Mouse (Mus musculus) liver, adult 2 months (tissue): ENCODE measurements at regions not wholly inside any gene's neighbourhood (a gene's known extent, or its start where the extent isn't known, plus 50 kb on each side); places are given as distances from the start of the nearest gene placed in this dataset.

Experiments
- CTCF ChIP-seq: fragments of 200-500 bp; IDR thresholded peaks from 2 replicates; pipeline ENCODE4 v1.5.1; 2011; ENCODE audit warnings: low read depth, low read length, control low read depth
- POLR2A ChIP-seq: fragments of 200-500 bp; IDR thresholded peaks from 2 replicates; pipeline ENCODE4 v1.6.1; 2011; ENCODE audit warnings: low read length, control low read depth; ENCODE audit not compliant: insufficient read depth; ENCODE audit errors: extremely low read depth

- no peak for TF ChIP-seq POLR2A
- TF ChIP-seq CTCF = no peak
Observed at GRCm38 (mm10) chr9:92728864-92729263, 186.8 kb downstream of the Plod2 start.
